11 mouse cellular contexts compared by ENCODE assay signal in genomic region chr9:41334462-41335241, GRCm38 (mm10).
DNase-seq lines count a peak whose midpoint lies in the region; ATAC-seq lines count a peak whose summit lies in the region.
"Had no signal": no experiment of that assay in that cellular context is flagged by ENCODE, and none has a peak within 500 bp of the region (broad histone marks: within the 10 kb centered on the region; RNA-seq: fewer than 3 reads in every experiment).

No protein-coding gene starts in this region.

- DNase-seq in heart, postnatal 25 days (ENCODE audit: low spot score): no peak
- DNase-seq in embryonic facial prominence, embryonic 10.5 days (ENCODE audit: low spot score): peak; percentile 58
- DNase-seq in neural tube, embryonic 10.5 days (ENCODE audit: extremely low spot score, low spot score): peak; percentile 62
- DNase-seq in layer of hippocampus, adult 11-12 months (ENCODE audit: low spot score): no peak
- DNase-seq in left cerebral cortex, adult 8-10 months (ENCODE audit: low spot score in 2 of 2): no peak
- DNase-seq: cerebellum, adult 11 months; kidney, adult 18-20 months; liver, embryonic 13.5 days had no signal

- no peak overlapping the region for H3K4me3 ChIP-seq in heart, embryonic 12.5 days
- H3K4me3 ChIP-seq in embryonic facial prominence, embryonic 10.5 days: peak overlapping the region; percentile 33; the same call in 1 of the 2 replicates
- H3K4me3 ChIP-seq in hindbrain, embryonic 15.5 days: no peak overlapping the region
- H3K4me3 ChIP-seq: liver, embryonic 13.5 days had no signal

- H3K9me3 ChIP-seq in heart, embryonic 12.5 days (replicated peaks): no peaks in the 10 kb centered on the region
- no peaks in the 10 kb centered on the region for H3K9me3 ChIP-seq in embryonic facial prominence, embryonic 10.5 days
- no peaks in the 10 kb centered on the region for H3K9me3 ChIP-seq in hindbrain, embryonic 15.5 days
- H3K9me3 ChIP-seq: liver, embryonic 13.5 days had no signal

- peaks cover 16% of the 10 kb centered on the region for H3K4me1 ChIP-seq in heart, embryonic 12.5 days (replicated peaks)
- H3K4me1 ChIP-seq in embryonic facial prominence, embryonic 10.5 days: peaks cover 24% of the 10 kb centered on the region
- H3K4me1 ChIP-seq in hindbrain, embryonic 15.5 days (replicated peaks): peaks cover 20% of the 10 kb centered on the region
- H3K4me1 ChIP-seq: liver, embryonic 13.5 days had no signal

- intact Hi-C loops in heart, postnatal 25 days (cut with DNase I): no loop called here

- peak overlapping the region; percentile 46; the same call in 1 of the 2 replicates for H3K9ac ChIP-seq in heart, embryonic 12.5 days
- no peak overlapping the region for H3K9ac ChIP-seq in hindbrain, embryonic 15.5 days
- H3K9ac ChIP-seq: liver, embryonic 13.5 days had no signal

- no peaks in the 10 kb centered on the region for H3K27me3 ChIP-seq in heart, embryonic 12.5 days (replicated peaks)
- H3K27me3 ChIP-seq in embryonic facial prominence, embryonic 10.5 days (replicated peaks; ENCODE audit: low read depth, poor library complexity, severe bottlenecking): no peaks in the 10 kb centered on the region
- H3K27me3 ChIP-seq in hindbrain, embryonic 15.5 days: no peaks in the 10 kb centered on the region
- H3K27me3 ChIP-seq: liver, embryonic 13.5 days had no signal

- peak overlapping the region; percentile 63; the same call in 1 of the 2 replicates for H3K27ac ChIP-seq in heart, embryonic 12.5 days (ENCODE audit: poor library complexity, severe bottlenecking)
- H3K27ac ChIP-seq in embryonic facial prominence, embryonic 10.5 days (replicated peaks): peak overlapping the region; percentile 83
- peak overlapping the region; percentile 80 for H3K27ac ChIP-seq in hindbrain, embryonic 15.5 days (replicated peaks)
- H3K27ac ChIP-seq: liver, embryonic 13.5 days had no signal

- WGBS in heart, embryonic 12.5 days: 27% methylated on average over 10 of the region's 10 CpGs
- 15% methylated on average over 10 of the region's 10 CpGs for WGBS in embryonic facial prominence, embryonic 10.5 days
- WGBS in hindbrain, embryonic 15.5 days: 11% methylated on average over 10 of the region's 10 CpGs

- ATAC-seq in heart, embryonic 12.5 days (ENCODE audit: insufficient number of reproducible peaks, low FRiP score): no peak
- ATAC-seq in hindbrain, embryonic 15.5 days (ENCODE audit: low FRiP score, low read depth): peak; percentile 59
- no peak for ATAC-seq in erythroblast, adult 5-6 weeks (replicated peaks; ENCODE audit: low FRiP score, poor library complexity, severe bottlenecking)

- peak overlapping the region; percentile 19 for H3K4me2 ChIP-seq in heart, embryonic 12.5 days
- H3K4me2 ChIP-seq in hindbrain, embryonic 15.5 days: peak overlapping the region; percentile 30
- H3K4me2 ChIP-seq: liver, embryonic 13.5 days had no signal

- no peaks in the 10 kb centered on the region for H3K36me3 ChIP-seq in heart, embryonic 12.5 days
- H3K36me3 ChIP-seq in embryonic facial prominence, embryonic 10.5 days (replicated peaks): no peaks in the 10 kb centered on the region
- H3K36me3 ChIP-seq in hindbrain, embryonic 15.5 days: no peaks in the 10 kb centered on the region
- H3K36me3 ChIP-seq: liver, embryonic 13.5 days had no signal

Comparison
In these comparisons a context has a peak if more than half of its experiments do, and no peak if none do; other contexts are left out.
1. DNase-seq: peak in embryonic facial prominence, embryonic 10.5 days (single experiment) and neural tube, embryonic 10.5 days (single experiment); none in heart, postnatal 25 days (single experiment), layer of hippocampus, adult 11-12 months (single experiment) and left cerebral cortex, adult 8-10 months (0 of 2).
2. Peak in every context shown above with its lines, with median percentiles within 50 percentile points of each other: H3K27ac ChIP-seq.